Mouse (Mus musculus) C2C12 (cell line): ENCODE measurements at regions not wholly inside any gene's neighbourhood (a gene's known extent, or its start where the extent isn't known, plus 50 kb on each side); places are given as distances from the start of the nearest gene placed in this dataset.

Experiments
- CTCF ChIP-seq: IDR thresholded peaks from one replicate; pipeline ENCODE4 v1.5.1; 2011; ENCODE audit not compliant: control insufficient read depth, insufficient read depth, insufficient read length
- MAX ChIP-seq: IDR thresholded peaks from one replicate; pipeline ENCODE4 v1.6.1; 2011; ENCODE audit warnings: mild to moderate bottlenecking, control low read depth
- MYOG ChIP-seq: IDR thresholded peaks from one replicate; pipeline ENCODE4 v1.6.1; 2011; ENCODE audit not compliant: control insufficient read depth, insufficient read length; ENCODE audit errors: extremely low read depth
- USF1 ChIP-seq: IDR thresholded peaks from one replicate; pipeline ENCODE4 v1.6.1; 2011; ENCODE audit warnings: low read depth, mild to moderate bottlenecking, control low read depth, moderate library complexity

GRCm38 (mm10) chr10:60926632-60927031 lies 95.3 kb upstream of the Unc5b start:
- TF ChIP-seq CTCF: no peak
- TF ChIP-seq MYOG: no peak
- no peak for TF ChIP-seq MAX
- TF ChIP-seq USF1: no peak
